Mouse (Mus musculus): Measurements from ENCODE around the gene Wfdc15b. TPM values are rescaled to one million over a fixed set of nuclear protein-coding genes. Genes with fewer than 3 reads are reported as not detected.

Wfdc15b gene
- polyA plus RNA-seq, 1 experiment from 2014 or later: not detected

- no peak overlapping the region for H3K27ac ChIP-seq
- 83% methylated on average over 8 of the region's 8 CpGs for WGBS
These were observed 46.6 kb downstream of the Wfdc15b start for GRCm38 (mm10) chr2:164174649-164175395.

DNA sequence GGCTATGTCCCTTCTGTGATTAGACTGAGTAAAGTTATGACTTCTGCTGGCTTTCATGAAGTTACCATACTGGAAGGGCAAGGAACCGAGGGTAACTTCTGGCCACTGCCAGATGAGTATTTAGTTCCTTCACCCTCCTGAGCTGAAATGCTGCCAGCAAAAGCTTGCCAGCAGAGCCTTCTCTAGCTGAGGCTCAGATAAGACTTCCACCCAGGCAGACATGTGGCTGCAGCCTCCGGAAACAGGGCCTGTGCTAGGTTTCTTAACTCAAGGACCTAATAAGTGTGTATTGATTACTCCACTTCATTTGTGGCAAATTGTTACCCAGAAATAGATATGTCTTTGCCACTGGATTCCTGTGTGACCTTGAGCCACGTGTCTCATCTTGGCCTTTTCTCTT lies 48.1 kb downstream of the Wfdc15b start:
- ATAC-seq (ENCODE audit: low FRiP score): no peak
- Histone ChIP-seq H3K4me1 (replicated peaks) (peaks cover 19% of the 10 kb centered on the region), H3K9ac (no peak overlapping the region), H3K4me3 (no peak overlapping the region), H3K9me3 (no peaks in the 10 kb centered on the region), H3K27me3 (peaks cover 62% of the 10 kb centered on the region), H3K27ac (no peak overlapping the region), H3K4me2 (no peak overlapping the region), H3K36me3 (no peaks in the 10 kb centered on the region)
- WGBS: 71% methylated on average over 3 of the region's 3 CpGs

More at GRCm38 (mm10) chr2:164174649-164175395, 46.6 kb downstream of the Wfdc15b start:
- no peaks in the 10 kb centered on the region for H3K36me3 ChIP-seq
- peaks cover 48% of the 10 kb centered on the region for H3K27me3 ChIP-seq
- H3K9ac ChIP-seq: no peak overlapping the region
- H3K4me1 ChIP-seq (replicated peaks): peaks cover 15% of the 10 kb centered on the region
- H3K9me3 ChIP-seq: no peaks in the 10 kb centered on the region
- no peak overlapping the region for H3K4me2 ChIP-seq
- ATAC-seq (ENCODE audit: low FRiP score): no peak
- no peak overlapping the region for H3K4me3 ChIP-seq

DNA sequence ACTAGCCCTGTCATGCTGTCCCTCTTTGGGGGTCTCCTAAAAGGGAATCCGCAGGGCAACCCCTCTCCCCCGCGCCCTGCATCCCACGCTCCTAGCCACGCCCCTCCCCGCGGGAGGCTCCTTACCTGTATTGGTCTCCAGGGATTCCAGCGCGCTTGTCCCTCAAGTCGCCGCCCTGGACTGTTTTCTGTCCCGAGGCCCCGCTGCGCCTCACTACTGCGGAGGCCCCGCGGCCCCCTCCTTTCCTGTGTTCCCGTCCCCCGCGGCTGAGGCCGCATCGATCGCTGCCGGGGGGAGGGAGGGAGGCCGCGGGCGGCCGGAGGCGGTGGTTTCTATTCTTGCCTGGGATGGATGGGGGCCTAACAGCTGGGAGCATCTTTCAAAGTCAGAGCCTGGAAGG lies 50.6 kb downstream of the Wfdc15b start, which contains the start of gene Kcns1:
Gene Kcns1, minus strand, starts transcription at position 212 of the 400 bp plus-strand sequence.
- H3K9ac ChIP-seq: peak within 1 kb of the TSS; percentile 67
- under 1% methylated on average over 27 of the region's 29 CpGs for WGBS
- peak within 1 kb of the TSS; percentile 38 for H3K4me3 ChIP-seq

DNA sequence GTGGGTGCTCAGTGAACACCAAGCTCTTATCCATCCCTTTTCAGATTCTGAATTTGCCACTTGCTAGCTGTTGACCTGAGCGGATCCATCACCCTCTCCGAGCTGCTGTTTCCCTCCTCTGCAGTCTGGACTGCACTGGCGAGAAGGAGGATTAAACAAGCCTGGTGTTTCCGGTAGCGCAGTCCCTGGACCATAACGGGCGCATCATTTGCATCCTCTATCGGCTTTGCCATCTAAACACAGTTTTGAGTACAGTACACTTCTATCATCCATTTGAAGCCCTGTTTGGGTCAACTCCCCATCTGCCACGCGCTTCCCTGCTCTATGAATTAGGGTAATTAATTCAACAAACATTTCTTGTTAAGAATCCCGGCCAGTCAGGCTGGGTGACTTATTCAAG lies 51.1 kb downstream of the Wfdc15b start:
- H3K36me3 ChIP-seq: no peaks in the 10 kb centered on the region
- peak overlapping the region; percentile 66 for H3K4me2 ChIP-seq
- H3K27me3 ChIP-seq: peaks cover 90% of the 10 kb centered on the region
- H3K9me3 ChIP-seq: no peaks in the 10 kb centered on the region
- 0 out of 2 replicates have a peak overlapping the region, but pooled peaks have one; percentile 67 for H3K9ac ChIP-seq
- no peak overlapping the region for H3K27ac ChIP-seq
- peaks cover 29% of the 10 kb centered on the region for H3K4me1 ChIP-seq (replicated peaks)
- WGBS: 3% methylated on average over 11 of the region's 11 CpGs
- no peak for ATAC-seq (ENCODE audit: low FRiP score)
- H3K4me3 ChIP-seq: peak overlapping the region; percentile 38

More for the DNA sequence above, 50.6 kb downstream of the Wfdc15b start, which contains the start of gene Kcns1:
- Histone ChIP-seq H3K4me1 (replicated peaks) (peaks cover 29% of the 10 kb centered on the region), H3K27ac (no peak within 1 kb of the TSS), H3K4me2 (peak within 1 kb of the TSS; percentile 66), H3K9me3 (no peaks in the 10 kb centered on the region), H3K36me3 (no peaks in the 10 kb centered on the region), H3K27me3 (peaks cover 87% of the 10 kb centered on the region)
- ATAC-seq (ENCODE audit: low FRiP score): no peak

DNA sequence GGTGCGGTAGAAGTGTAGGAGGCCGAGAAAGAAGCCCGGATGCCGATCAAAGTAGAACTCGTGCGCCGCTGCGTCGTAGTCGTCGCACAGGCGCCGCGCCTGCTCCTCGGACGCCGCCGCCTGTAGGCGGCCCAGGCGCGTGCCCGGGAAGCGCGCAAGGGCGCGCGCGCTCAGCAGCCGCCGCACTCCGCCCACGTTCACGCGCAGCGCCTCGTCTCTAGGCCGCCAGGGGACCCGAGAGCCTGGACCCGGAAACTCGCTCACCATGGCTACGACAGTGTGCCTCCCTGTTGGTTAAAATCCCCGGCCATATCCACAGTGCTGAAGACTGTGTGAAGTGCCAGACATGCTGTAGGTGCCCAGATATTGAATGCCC lies 52.9 kb downstream of the Wfdc15b start:
- Histone ChIP-seq H3K9ac (peak overlapping the region; percentile 60; the same call in 1 of the 2 replicates), H3K27ac (no peak overlapping the region), H3K27me3 (peaks cover 86% of the 10 kb centered on the region), H3K4me1 (replicated peaks) (peaks cover 29% of the 10 kb centered on the region), H3K36me3 (no peaks in the 10 kb centered on the region), H3K9me3 (no peaks in the 10 kb centered on the region), H3K4me2 (peak overlapping the region; percentile 65), H3K4me3 (peak overlapping the region; percentile 42)
- WGBS: 13% methylated on average over 42 of the region's 42 CpGs
- 0 out of 2 replicates have a peak, but pooled peaks have one; percentile 36 for ATAC-seq (ENCODE audit: low FRiP score)

- Histone ChIP-seq H3K9me3 (no peaks in the 10 kb centered on the region), H3K4me2 (peak overlapping the region; percentile 65), H3K4me3 (peak overlapping the region; percentile 42), H3K4me1 (replicated peaks) (peaks cover 29% of the 10 kb centered on the region), H3K9ac (peak overlapping the region; percentile 60), H3K27me3 (peaks cover 80% of the 10 kb centered on the region), H3K27ac (no peak overlapping the region), H3K36me3 (no peaks in the 10 kb centered on the region)
- ATAC-seq (ENCODE audit: low FRiP score): peak; percentile 59
- WGBS: 12% methylated on average over 90 of the region's 90 CpGs
These were observed 53.5 kb downstream of the Wfdc15b start for GRCm38 (mm10) chr2:164167752-164168570.

- no peak overlapping the region for H3K4me3 ChIP-seq
- no peak overlapping the region for H3K9ac ChIP-seq
- 96% methylated on average over 5 of the region's 5 CpGs for WGBS
- no peak overlapping the region for H3K4me2 ChIP-seq
- no peak overlapping the region for H3K27ac ChIP-seq
- peaks cover 53% of the 10 kb centered on the region for H3K27me3 ChIP-seq
- peaks cover 15% of the 10 kb centered on the region for H3K4me1 ChIP-seq (replicated peaks)
- H3K36me3 ChIP-seq: no peaks in the 10 kb centered on the region
- ATAC-seq (ENCODE audit: low FRiP score): no peak
- no peaks in the 10 kb centered on the region for H3K9me3 ChIP-seq
These were observed 56.5 kb downstream of the Wfdc15b start for GRCm38 (mm10) chr2:164164941-164165340.

Other genes with a start within 250 kb of the Wfdc15b start
- gene Ywhab, start 226.7 kb downstream of the Wfdc15b start, polyA plus RNA-seq (2015; fragmentation: Nextera tagmentation; extraction: Ambion mirVana): 434 and 443 TPM in 2 replicates
- gene Pabpc1l, start 196.2 kb downstream of the Wfdc15b start, polyA plus RNA-seq (2015; fragmentation: Nextera tagmentation; extraction: Ambion mirVana): 0.44 and 2.2 TPM in 2 replicates
- 21.1 and 24.0 TPM in 2 replicates for gene Stk4, start 151.3 kb downstream of the Wfdc15b start, polyA plus RNA-seq (2015; fragmentation: Nextera tagmentation; extraction: Ambion mirVana)
- gene Tomm34, start 150.5 kb downstream of the Wfdc15b start, polyA plus RNA-seq (2015; fragmentation: Nextera tagmentation; extraction: Ambion mirVana): 47.1 and 49.5 TPM in 2 replicates
- gene Kcns1, start 50.5 kb downstream of the Wfdc15b start, polyA plus RNA-seq (2015; fragmentation: Nextera tagmentation; extraction: Ambion mirVana): 0.17 and 0.41 TPM in 2 replicates
- not detected in 2 replicates for gene Wfdc5, start 38.9 kb downstream of the Wfdc15b start, polyA plus RNA-seq (2015; fragmentation: Nextera tagmentation; extraction: Ambion mirVana)
- gene Wfdc12, start 31.1 kb downstream of the Wfdc15b start, polyA plus RNA-seq (2015; fragmentation: Nextera tagmentation; extraction: Ambion mirVana): not detected in 2 replicates
- not detected in 2 replicates for gene Wfdc15a, start 21.5 kb downstream of the Wfdc15b start, polyA plus RNA-seq (2015; fragmentation: Nextera tagmentation; extraction: Ambion mirVana)
- not detected in 2 replicates for gene Svs2, start 16.8 kb upstream of the Wfdc15b start, polyA plus RNA-seq (2015; fragmentation: Nextera tagmentation; extraction: Ambion mirVana)
- gene Svs3b, start 35.0 kb upstream of the Wfdc15b start, polyA plus RNA-seq (2015; fragmentation: Nextera tagmentation; extraction: Ambion mirVana): not detected in 2 replicates
- not detected in 2 replicates for gene Svs4, start 56.8 kb upstream of the Wfdc15b start, polyA plus RNA-seq (2015; fragmentation: Nextera tagmentation; extraction: Ambion mirVana)
- not detected in 2 replicates for gene Svs3a, start 67.6 kb upstream of the Wfdc15b start, polyA plus RNA-seq (2015; fragmentation: Nextera tagmentation; extraction: Ambion mirVana)
- gene Svs6, start 95.1 kb upstream of the Wfdc15b start, polyA plus RNA-seq (2015; fragmentation: Nextera tagmentation; extraction: Ambion mirVana): not detected in 2 replicates
- gene Svs5, start 111.1 kb upstream of the Wfdc15b start, polyA plus RNA-seq (2015; fragmentation: Nextera tagmentation; extraction: Ambion mirVana): not detected in 2 replicates
- gene Slpi, start 167.4 kb upstream of the Wfdc15b start, polyA plus RNA-seq (2015; fragmentation: Nextera tagmentation; extraction: Ambion mirVana): 0.49 and 0.92 TPM in 2 replicates
- gene Rbpjl, start 181.5 kb upstream of the Wfdc15b start, polyA plus RNA-seq (2015; fragmentation: Nextera tagmentation; extraction: Ambion mirVana): 0.05 and 0.09 TPM in 2 replicates
- gene Matn4, start 183.5 kb upstream of the Wfdc15b start, polyA plus RNA-seq (2015; fragmentation: Nextera tagmentation; extraction: Ambion mirVana): 2.3 and 9.3 TPM in 2 replicates
- 9.0 and 9.7 TPM in 2 replicates for gene Sdc4, start 222.2 kb upstream of the Wfdc15b start, polyA plus RNA-seq (2015; fragmentation: Nextera tagmentation; extraction: Ambion mirVana)
- gene Sys1, start 235.3 kb upstream of the Wfdc15b start, polyA plus RNA-seq (2015; fragmentation: Nextera tagmentation; extraction: Ambion mirVana): 84.3 and 85.3 TPM in 2 replicates
- 5.0 and 5.9 TPM in 2 replicates for gene Gm20458, start 239.3 kb upstream of the Wfdc15b start, polyA plus RNA-seq (2015; fragmentation: Nextera tagmentation; extraction: Ambion mirVana)

All from hindbrain, embryonic 13.5 days (tissue).